Mouse (Mus musculus) spleen, postnatal 4 days (tissue): Measurements from ENCODE around the gene Akp3.

Experiments used
- DNase-seq, 2 experiments: peaks; one replicate each; pipeline ENCODE4 v3.0.0; 2022; ENCODE audit warnings: low spot score in 2 of 2

The Akp3 gene

GRCm38 (mm10) chr1:87154501-87155120 lies 29.8 kb downstream of the Akp3 start:
- no peak for DNase-seq

DNA sequence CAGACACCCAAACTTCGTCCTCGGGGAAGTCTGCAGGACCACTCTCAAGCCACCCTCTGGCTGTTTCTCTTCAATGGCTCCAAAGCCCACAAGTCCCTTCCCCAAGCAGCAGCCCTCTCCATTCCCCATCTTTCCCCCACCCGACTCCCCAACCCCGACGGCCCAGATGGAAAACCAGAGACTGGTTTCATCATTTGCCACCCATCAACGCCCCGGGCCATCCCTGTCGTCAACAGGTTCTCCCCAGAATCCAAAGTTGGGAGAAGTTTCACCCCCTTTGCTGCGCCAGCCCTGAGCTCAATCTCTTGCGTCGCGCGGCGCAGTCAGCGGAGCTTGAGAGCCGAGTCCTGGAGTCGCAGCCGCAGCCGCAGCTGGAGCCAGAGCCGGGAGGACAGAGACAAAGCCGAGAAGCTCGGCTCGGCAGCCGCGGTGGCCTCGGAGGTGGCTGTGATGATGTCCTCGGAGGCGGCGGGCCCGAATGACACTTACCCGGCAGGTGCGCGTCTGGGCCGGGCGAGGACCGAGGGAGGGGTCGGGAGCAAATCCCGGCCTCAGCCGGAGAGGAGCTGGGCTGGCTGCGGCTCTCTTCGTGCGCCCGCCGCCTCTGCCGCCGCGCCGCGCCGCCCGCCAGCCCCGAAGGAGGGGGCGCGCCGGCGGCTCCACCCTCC lies 30.9 kb downstream of the Akp3 start:
- no peak for DNase-seq

DNA sequence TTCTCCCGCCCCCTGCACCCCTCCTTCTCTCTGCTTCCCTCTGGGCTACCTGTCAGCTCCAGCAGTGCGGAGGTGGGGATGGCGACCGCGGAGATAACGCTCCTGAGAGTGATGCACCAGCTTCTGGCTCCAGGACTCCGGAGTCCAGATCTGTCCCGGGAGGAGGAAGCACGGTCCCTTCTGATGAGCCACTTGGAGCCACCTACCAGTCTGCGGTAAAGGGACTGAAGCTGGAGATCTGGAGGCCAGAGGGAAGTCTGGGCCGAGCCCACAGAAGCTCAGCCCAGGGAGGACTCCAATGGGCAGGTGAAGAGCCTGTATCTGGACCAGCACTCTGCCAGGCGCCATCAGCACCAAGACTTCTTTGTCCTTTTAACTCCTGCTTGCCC lies 31.4 kb downstream of the Akp3 start, which contains the start of gene Ecel1:
Gene Ecel1 (minus strand): TSS at position 323 of the 389 bp plus-strand sequence.
- DNase-seq, result no peak

DNA sequence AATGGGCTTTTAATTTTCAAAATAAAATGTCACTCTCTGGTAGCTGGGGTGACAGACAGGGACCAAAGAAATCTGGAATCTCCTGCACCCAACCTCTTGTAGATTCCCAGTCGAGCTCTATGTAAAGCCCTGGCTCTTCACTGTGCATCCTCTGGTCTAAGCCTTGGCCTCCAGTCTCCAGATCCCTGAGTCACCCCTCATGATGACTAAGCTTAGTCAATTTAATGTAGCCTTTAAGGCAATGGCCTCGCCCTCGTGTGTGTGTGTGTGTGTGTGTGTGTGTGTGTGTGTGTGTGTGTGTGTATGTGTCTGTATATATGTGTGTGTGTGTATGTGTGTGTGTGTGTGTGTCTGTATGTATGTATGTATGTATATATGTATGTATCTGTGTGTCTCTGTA lies 34.6 kb downstream of the Akp3 start:
- DNase-seq, result no peak

DNA sequence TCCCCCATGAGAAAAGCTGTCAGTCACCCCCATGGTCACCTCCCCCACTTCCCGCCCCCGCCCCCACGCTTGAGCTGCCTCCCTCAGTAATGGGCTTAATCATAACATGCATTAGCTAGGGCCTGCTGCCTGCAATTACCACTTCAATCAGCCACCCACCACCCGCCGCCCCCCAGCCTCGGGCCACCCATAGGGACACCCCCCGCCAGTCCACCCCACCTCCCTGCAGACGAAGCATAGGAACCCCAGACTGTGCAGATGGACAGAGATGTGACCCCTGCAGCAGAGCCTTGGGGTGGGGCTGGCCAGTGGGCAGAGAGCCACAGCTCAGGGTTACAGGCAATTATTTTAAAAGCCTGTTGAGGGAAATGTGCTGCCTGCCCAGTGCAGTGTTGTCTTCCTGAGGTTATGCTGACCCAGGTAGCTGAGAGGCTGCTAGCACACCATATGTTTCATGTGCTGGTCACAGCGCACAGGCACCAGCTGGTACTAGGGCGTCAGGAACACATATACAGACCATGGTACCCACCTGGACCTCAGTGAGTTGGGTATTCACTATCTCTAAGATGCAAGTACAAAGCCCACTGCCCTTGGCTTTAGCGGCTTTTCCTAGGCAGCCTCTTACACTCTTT lies 39.5 kb downstream of the Akp3 start:
- no peak for DNase-seq

DNA sequence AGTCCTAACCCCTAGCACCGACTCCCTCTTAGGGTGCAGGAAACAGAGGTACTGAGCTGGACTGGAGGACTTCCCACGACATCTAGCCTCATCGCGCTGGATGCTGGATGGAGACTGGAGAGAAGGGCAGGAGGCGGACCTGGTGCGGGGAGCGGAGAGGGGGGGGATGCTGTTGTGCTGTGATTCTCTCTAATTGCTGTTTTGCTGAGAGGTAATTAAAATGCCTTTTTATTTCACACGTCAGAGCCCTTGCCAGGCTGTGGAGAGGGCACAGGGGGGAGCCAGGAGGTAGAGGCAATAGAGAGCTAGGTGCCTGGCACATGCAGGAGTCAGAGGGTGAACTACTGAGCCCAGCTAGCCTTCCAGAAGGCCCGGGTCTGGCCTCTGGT lies 40.0 kb downstream of the Akp3 start:
- DNase-seq, result no peak

DNA sequence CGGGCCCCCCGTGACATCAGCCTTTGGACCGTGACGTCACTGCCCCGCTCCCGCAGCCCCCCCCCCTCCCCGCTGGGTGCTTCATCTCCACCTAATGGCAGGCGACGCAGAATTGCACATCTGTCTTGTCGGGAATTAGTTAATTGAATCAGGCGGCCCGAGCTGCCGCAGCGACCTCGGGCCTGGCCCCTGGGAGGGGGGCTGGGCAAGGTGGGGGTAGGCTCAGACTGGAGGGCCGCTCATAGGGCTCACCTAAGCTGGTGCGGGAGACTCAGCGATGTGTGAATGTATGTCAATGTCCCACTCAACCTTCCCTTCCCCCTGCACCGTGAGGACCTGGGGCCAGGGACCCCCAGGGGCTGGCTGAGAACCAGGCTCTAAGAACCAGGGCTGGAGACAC lies 45.7 kb downstream of the Akp3 start:
- DNase-seq, result no peak

DNA sequence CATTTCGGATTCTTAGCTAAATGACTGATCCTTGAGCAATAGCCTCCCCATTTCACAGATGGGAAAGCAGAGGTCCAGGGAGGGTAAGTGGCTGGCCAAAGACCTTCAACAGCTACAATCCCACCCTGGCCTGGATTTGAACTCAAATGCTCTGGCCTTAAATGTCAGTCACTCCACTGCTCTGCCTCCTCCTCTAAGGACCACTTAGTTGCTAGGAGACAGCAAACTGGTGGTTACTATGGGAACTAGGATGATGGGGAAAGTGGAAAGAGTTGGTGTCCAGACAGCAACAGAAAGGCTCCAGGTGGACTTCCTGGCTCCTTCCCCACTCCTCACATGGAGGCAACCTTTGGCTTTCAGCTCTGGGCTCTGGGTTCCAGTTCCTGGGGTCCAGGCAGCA lies 46.5 kb downstream of the Akp3 start:
- no peak for DNase-seq

DNA sequence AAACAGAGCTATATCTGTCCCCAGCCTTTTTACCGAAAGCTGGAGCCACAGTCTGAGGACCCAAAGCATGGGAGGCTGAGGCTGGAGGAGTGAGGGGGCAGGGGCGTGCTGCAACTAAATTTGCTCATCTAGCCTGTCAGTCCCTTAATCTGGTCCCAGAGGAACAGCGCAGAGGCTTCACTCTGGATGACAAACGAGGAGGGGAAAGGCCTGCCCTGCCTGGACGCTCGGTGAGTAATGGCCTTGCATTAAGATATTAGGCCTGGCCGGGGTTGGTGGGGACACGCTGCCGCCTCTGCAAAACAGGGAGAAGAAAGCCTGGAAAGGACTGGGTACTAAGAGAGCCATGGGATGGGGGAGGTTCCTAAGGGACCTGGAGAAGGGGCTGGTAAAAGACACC lies 47.5 kb downstream of the Akp3 start:
- no peak for DNase-seq

GRCm38 (mm10) chr1:87174006-87174955 lies 49.5 kb downstream of the Akp3 start:
- DNase-seq, result peak; percentile 49 to 79

DNA sequence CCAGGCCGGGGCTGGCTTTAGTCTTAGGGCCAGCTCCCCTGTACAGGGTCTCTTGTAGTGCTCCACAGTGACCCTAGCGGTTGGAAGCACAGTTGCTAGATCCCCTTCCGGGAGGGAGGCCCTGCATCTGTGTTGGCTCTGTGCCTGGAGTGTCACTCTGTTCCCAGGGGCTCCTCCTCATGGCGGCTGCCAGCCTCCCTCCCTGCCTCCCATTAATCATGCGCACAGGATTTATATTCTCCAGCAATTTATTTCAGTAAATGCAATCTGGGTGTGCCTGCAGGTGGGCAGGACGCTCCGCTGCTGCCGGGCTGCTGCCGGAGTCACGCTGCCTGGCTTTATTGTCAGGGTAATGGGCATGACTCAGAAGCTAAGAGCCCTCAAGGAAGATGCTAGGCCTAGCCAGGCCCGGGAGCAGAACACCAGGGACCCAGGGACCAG lies 51.1 kb downstream of the Akp3 start:
- DNase-seq, result no peak
